Mouse (Mus musculus) midbrain, postnatal 0 days (tissue): ENCODE results near the gene Tulp4. TPM values are rescaled to one million over a fixed set of nuclear protein-coding genes. Genes with fewer than 3 reads are reported as not detected.
A peak's percentile ranks its signal among the peaks of the same experiment; 100 is the strongest.
"Not testable (repeated sequence)": the region's sequence is repeated elsewhere in the genome, so short reads cannot be mapped to it uniquely, and the experiment has no call there.

Experiments used
- ATAC-seq: fragments of 200-750 bp; cut with Nextera tagmentation; 2 replicates; pipeline ENCODE4 v1.8.0; 2017; ENCODE audit warnings: moderate number of reproducible peaks, mild to moderate bottlenecking, moderate TSS enrichment, moderate library complexity; ENCODE audit not compliant: low FRiP score
- DNase-seq: peaks from one replicate; pipeline ENCODE4 v3.0.0-alpha.2; 2015; ENCODE audit warnings: low spot score
- H3K27ac ChIP-seq: fragments of 300-500 bp; sonication (generic); 2 replicates; pipeline ENCODE4 v1.5.1; 2014; ENCODE audit warnings: low read depth, mild to moderate bottlenecking, low read length, mixed read lengths
- H3K27me3 ChIP-seq: fragments of 300-500 bp; sonication (generic); 2 replicates; pipeline ENCODE4 v1.6.1; 2014; ENCODE audit warnings: low read length, control low read depth, mixed read lengths; ENCODE audit not compliant: insufficient read depth
- H3K36me3 ChIP-seq: fragments of 300-500 bp; sonication (generic); 2 replicates; pipeline ENCODE4 v1.6.1; 2014; ENCODE audit warnings: low read length, control low read depth, mixed read lengths; ENCODE audit not compliant: insufficient read depth
- H3K4me1 ChIP-seq: fragments of 300-500 bp; sonication (generic); 2 replicates; pipeline ENCODE4 v1.6.1; 2014; ENCODE audit warnings: mild to moderate bottlenecking, control low read depth, antibody characterized with exemption, low read length, mixed read lengths; ENCODE audit not compliant: insufficient read depth
- H3K4me2 ChIP-seq: fragments of 300-500 bp; sonication (generic); 2 replicates; pipeline ENCODE4 v1.6.1; 2014; ENCODE audit warnings: low read depth, mild to moderate bottlenecking, low read length, mixed read lengths; ENCODE audit not compliant: poor library complexity, severe bottlenecking
- H3K4me3 ChIP-seq: fragments of 300-500 bp; sonication (generic); 2 replicates; pipeline ENCODE4 v1.5.1; 2014; ENCODE audit warnings: low read depth, mild to moderate bottlenecking, low read length, moderate library complexity
- H3K9ac ChIP-seq: fragments of 300-500 bp; sonication (generic); replicated peaks from 2 replicates; pipeline ENCODE4 v1.6.1; 2014; ENCODE audit warnings: mild to moderate bottlenecking, low read length, moderate library complexity, mixed read lengths; ENCODE audit not compliant: poor library complexity, severe bottlenecking
- H3K9me3 ChIP-seq: fragments of 300-500 bp; sonication (generic); 2 replicates; pipeline ENCODE4 v1.6.1; 2016; ENCODE audit warnings: low read length, control low read depth
- WGBS: fragments of 180-500 bp; shearing (Covaris S2); extraction: QIAGEN DNeasy Blood & Tissue Kit; methylation state at CpG from one replicate; pipeline ENCODE4 v1.1.7; 2014; 5-methylcytosine and 5-hydroxymethylcytosine counted together
- polyA plus RNA-seq: library from polyadenylated mRNA; unstranded; fragments of >200 nt; fragmentation: Nextera tagmentation; extraction: Ambion mirVana; gene quantifications from 2 replicates; pipeline ENCODE4 v1.2.1, GENCODE M21; 2015
- total RNA-seq: library from RNA; depleted of rRNA; stranded (reverse); fragments of >200 nt; gene quantifications from 2 replicates; pipeline ENCODE4 v1.2.3, GENCODE M21; 2014

The Tulp4 gene
- total and polyA plus RNA-seq, 2 experiments from 2014 or later, result 87.9 to 268 TPM

DNA sequence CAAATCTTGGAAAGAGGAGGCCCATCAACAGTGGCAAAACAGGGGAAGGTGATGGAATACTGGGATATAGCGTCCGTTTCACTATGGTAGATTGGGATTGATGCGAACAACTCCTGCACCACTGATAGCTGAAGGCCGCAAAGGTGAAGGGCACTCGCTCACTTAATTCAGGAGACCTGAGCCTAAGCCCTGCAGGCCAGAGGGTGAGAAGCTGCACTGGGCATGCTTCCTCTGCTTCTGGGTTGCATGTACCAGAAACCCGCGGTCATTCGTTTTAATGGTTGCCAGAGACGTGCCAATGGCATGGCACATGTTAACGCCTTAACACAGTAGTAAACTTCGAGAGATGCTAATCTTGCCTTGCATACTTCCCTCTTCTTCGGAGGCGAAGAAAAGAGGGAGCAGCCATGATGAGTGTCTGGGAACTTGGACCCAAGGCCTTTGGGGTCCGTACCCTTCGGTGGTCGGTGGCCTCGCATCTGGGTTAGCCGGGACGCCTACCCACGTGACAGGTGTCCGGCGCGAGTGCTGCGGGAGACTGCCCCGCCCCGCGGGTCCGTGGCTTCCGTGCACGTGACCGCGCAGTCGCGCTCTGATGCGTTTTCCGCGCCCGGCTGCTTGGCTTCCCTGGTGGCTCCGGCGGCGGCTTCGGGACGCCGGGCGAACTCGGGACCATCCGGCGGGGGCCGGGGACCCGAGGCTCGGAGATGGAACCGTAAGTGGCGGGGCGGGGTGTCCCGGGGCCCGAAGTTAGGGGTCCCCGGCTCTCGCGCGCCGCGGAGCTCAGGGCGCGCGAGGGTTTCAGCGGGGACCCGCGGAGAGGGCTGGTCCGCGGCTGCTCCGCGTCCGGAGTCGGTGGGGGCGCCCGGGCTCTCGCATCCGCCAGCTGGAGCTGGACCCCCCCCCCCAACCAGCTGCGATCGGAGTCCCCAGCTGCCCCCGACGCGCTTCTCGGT, 163.9 kb downstream of the Tulp4 start:
- DNase-seq (peak; percentile 1), ATAC-seq (peak; percentile 77)
- not testable (repeated sequence) for H3K9me3 ChIP-seq, H3K4me1 ChIP-seq, H3K27me3 ChIP-seq, H3K36me3 ChIP-seq, H3K27ac ChIP-seq, H3K9ac ChIP-seq
- Histone ChIP-seq H3K4me3 (peak overlapping the region; percentile 45), H3K4me2 (peak overlapping the region; percentile 49)
- 1% methylated on average over 27 of the region's 84 CpGs for WGBS

DNA sequence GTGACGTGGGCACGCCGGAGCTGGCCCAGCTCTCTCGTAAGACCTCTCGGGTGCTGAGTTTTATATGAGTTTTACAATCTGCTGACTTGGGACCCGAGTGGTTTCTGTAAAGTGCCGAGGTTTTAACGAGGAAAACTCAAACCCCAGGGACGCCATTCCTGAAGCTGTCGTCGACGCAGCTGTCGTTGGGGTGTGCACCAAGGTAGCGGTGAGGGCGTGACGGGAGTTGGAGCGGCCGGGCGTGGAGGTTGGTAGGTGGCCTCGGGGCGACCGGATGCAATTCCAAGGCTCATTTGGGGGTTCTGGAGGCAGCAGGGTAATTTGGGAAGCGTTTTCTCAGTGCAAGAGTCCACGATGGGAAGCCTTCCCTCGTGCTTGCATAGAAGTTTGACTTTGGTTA, 164.6 kb downstream of the Tulp4 start:
- WGBS, result under 1% methylated on average over 25 of the region's 25 CpGs
- not testable (repeated sequence) for H3K27ac ChIP-seq, H3K36me3 ChIP-seq, ATAC-seq, DNase-seq, H3K9ac ChIP-seq, H3K9me3 ChIP-seq, H3K4me1 ChIP-seq, H3K27me3 ChIP-seq
- peak overlapping the region; percentile 45 for H3K4me3 ChIP-seq
- H3K4me2 ChIP-seq, result peak overlapping the region; percentile 49

- not testable (repeated sequence) for H3K9me3 ChIP-seq, H3K27me3 ChIP-seq, H3K4me1 ChIP-seq, ATAC-seq, DNase-seq, H3K9ac ChIP-seq, H3K4me2 ChIP-seq, H3K4me3 ChIP-seq, H3K27ac ChIP-seq, H3K36me3 ChIP-seq
- 83% methylated on average over 6 of the region's 6 CpGs for WGBS
Measured at GRCm38 (mm10) chr17:6271970-6272369, 165.7 kb downstream of the Tulp4 start.

DNA sequence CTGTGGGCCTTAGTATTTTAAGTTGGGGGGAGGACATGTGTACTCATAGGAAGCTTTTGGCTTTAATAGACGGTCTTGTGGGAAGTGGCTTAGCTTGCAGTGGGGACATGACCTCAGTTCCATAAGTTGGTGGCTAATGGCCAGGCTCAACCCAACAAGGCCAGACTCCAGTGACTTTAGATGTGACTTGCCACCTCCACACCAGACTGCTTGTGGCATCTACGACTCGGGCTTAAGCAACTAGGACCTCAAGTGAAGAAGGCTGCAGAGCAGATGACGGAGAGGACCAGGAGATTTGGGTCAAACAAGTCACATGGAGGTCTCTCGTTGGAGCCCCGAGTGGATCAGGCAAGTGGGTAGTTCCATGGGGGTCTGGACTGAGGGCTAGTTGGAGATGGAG, 168.5 kb downstream of the Tulp4 start:
- not testable (repeated sequence) for H3K9me3 ChIP-seq, ATAC-seq, H3K4me3 ChIP-seq, H3K27me3 ChIP-seq, H3K36me3 ChIP-seq, DNase-seq, H3K9ac ChIP-seq, H3K4me2 ChIP-seq, H3K27ac ChIP-seq, H3K4me1 ChIP-seq
- WGBS, result 91% methylated on average over 4 of the region's 6 CpGs

- WGBS, result 76% methylated on average over 8 of the region's 8 CpGs
Measured at GRCm38 (mm10) chr17:6279205-6279604, 173.0 kb downstream of the Tulp4 start.

GRCm38 (mm10) chr17:6279772-6280171, 173.5 kb downstream of the Tulp4 start:
- DNase-seq, ATAC-seq: not testable (repeated sequence)
- WGBS, result 87% methylated on average over 7 of the region's 10 CpGs

More at GRCm38 (mm10) chr17:6279205-6279604, 173.0 kb downstream of the Tulp4 start:
- H3K36me3 ChIP-seq, H3K27ac ChIP-seq, H3K9ac ChIP-seq, H3K27me3 ChIP-seq, DNase-seq, H3K4me2 ChIP-seq, ATAC-seq, H3K9me3 ChIP-seq, H3K4me3 ChIP-seq, H3K4me1 ChIP-seq: not testable (repeated sequence)

GRCm38 (mm10) chr17:6280513-6280912, 174.3 kb downstream of the Tulp4 start:
- H3K36me3 ChIP-seq, H3K9ac ChIP-seq, H3K9me3 ChIP-seq, ATAC-seq, H3K27me3 ChIP-seq, H3K27ac ChIP-seq, H3K4me2 ChIP-seq, DNase-seq, H3K4me3 ChIP-seq, H3K4me1 ChIP-seq: not testable (repeated sequence)
- 95% methylated on average over 17 of the region's 19 CpGs for WGBS

More at GRCm38 (mm10) chr17:6279772-6280171, 173.5 kb downstream of the Tulp4 start:
- H3K4me2 ChIP-seq, H3K27ac ChIP-seq, H3K27me3 ChIP-seq, H3K4me1 ChIP-seq, H3K9me3 ChIP-seq, H3K36me3 ChIP-seq, H3K9ac ChIP-seq, H3K4me3 ChIP-seq: not testable (repeated sequence)

DNA sequence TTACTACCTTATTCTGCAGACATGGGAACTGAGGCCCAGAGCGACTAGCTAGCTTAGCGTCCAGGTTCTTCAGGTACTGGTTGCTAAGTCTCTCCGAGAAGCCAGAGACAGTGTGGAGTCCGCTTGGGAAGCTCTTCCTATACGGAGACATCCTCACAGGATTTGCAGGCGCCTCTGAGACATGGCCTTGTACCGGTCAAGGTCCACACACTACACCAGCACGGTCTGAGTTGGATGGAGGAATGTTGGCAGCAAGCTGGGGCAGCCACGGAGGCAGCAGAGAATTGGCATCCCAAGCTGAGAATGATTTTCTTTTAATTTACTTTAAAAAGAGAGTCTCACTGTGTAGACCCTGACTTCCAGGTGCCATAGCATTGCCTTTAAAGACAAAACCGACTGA, 176.9 kb downstream of the Tulp4 start:
- DNase-seq, H3K27me3 ChIP-seq, H3K36me3 ChIP-seq, H3K9me3 ChIP-seq, H3K4me3 ChIP-seq, H3K4me2 ChIP-seq, ATAC-seq, H3K4me1 ChIP-seq, H3K9ac ChIP-seq, H3K27ac ChIP-seq: not testable (repeated sequence)
- 98% methylated on average over 7 of the region's 10 CpGs for WGBS

DNA sequence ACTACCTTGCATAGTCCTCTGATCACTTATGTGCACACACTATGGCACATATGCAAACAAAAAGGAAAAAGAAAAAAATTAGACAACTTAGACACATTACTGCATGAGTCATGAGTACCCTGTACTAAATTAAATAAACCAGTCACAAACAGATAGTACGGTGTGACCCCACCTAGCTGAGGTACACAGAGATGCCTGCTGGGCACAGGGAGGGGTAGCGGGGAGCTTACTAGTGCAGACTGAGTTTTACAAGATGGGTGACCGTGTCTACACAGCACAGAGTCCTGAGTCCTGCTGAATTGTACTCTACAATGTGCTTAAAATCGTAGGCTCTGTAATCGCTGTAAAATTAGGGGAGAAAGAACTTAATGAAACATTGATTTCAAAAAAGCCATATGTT, 179.9 kb downstream of the Tulp4 start:
- H3K4me2 ChIP-seq, DNase-seq, H3K9me3 ChIP-seq, H3K27ac ChIP-seq, ATAC-seq, H3K27me3 ChIP-seq, H3K4me1 ChIP-seq, H3K4me3 ChIP-seq, H3K9ac ChIP-seq, H3K36me3 ChIP-seq: not testable (repeated sequence)
- WGBS, result 93% methylated on average over 5 of the region's 5 CpGs
